Mouse (Mus musculus) megakaryocyte, embryonic 14.5 days (primary cell): ENCODE results near the gene Trpt1.

Source experiments
- FLI1 ChIP-seq: IDR thresholded peaks from 2 replicates; pipeline ENCODE4 v1.6.1; 2012; ENCODE audit warnings: low read length, inconsistent platforms, mixed read lengths
- GATA1 ChIP-seq: IDR thresholded peaks from 3 replicates; pipeline ENCODE4 v1.6.1; 2012; ENCODE audit warnings: mixed read lengths, low read length, inconsistent platforms, borderline replicate concordance

DNA sequence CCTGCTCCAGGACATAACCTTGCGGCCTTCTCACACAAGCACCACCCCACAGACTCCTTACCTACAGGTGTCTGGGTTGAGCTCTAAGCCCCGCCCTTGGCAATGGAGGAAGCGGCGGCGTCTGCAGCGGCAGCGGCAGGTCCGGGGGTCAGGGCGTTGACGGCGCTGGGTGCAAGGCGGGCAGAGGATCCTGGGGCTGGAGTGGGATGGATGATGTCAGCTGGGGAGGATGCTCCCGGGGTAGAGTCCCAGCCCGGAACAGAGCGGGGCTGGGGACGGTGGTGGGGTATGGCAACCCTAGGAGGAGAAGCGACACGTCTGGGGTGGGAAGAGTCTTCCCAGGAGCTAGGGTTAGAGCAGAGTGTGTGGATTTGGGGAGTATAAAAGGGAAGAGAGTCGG is 10.6 kb upstream of the Trpt1 start:
- no peak for TF ChIP-seq GATA1
- no peak for TF ChIP-seq FLI1
